Mouse (Mus musculus) thymus, postnatal 10 days (tissue): Measurements from ENCODE around the gene Gm45837.

Experiments used
- DNase-seq, 2 experiments: peaks; one replicate each; pipeline ENCODE4 v3.0.0; 2021; ENCODE audit warnings: low spot score in 2 of 2

The Gm45837 gene

GRCm38 (mm10) chr7:101501236-101501635 lies 90.5 kb downstream of the Gm45837 start:
- no peak for DNase-seq

GRCm38 (mm10) chr7:101501675-101502074 lies 91.0 kb downstream of the Gm45837 start:
- no peak for DNase-seq

- DNase-seq: peak; percentile 45 to 61
Observed at GRCm38 (mm10) chr7:101503351-101503750, 92.7 kb downstream of the Gm45837 start.

DNA sequence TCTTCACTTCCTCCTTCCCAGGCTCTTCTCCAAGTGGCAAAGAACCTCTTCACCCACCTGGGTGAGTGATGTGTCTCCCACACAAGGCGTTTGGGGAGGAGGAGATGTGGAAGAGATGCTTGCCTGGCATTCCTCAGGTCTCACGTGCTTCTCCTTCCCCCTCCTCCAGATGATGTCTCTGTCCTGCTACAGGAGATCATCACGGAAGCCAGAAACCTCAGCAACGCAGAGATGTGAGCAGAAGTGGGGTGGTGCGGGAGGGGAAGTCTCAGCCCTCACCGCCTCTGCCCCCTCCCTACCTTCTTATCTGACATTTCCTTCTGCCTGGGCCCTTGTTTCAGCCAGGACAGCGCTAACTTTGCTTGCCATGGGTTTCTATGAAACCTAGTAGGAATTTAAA lies 93.1 kb downstream of the Gm45837 start:
- DNase-seq: no peak

- peak in 1 of 2 experiments; percentile 54 for DNase-seq
Observed at GRCm38 (mm10) chr7:101504507-101504906, 93.8 kb downstream of the Gm45837 start.

GRCm38 (mm10) chr7:101509212-101509611 lies 98.5 kb downstream of the Gm45837 start:
- DNase-seq: no peak

- no peak for DNase-seq
Observed at GRCm38 (mm10) chr7:101513655-101514054, 103.0 kb downstream of the Gm45837 start.

GRCm38 (mm10) chr7:101514768-101515167 lies 104.1 kb downstream of the Gm45837 start:
- no peak for DNase-seq

GRCm38 (mm10) chr7:101515295-101515694 lies 104.6 kb downstream of the Gm45837 start:
- no peak for DNase-seq

DNA sequence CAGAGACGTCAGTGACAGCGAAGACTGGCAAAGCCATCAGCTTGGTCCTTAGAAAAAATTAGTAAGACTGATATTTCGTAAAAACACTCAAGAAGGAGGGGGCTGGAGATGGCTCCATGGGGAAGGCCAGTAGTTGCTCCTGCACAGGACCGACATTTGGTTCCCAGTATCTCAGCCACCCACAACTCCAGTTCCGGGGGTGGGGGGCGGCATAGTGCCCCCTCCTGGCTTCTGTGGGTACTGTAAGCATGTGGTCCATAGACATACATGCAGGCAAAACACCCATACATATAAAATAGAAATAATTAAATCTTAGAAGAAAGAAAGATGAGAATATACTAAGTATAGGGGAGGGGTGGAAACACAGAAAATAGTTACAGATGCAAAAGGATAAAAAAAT lies 105.8 kb downstream of the Gm45837 start:
- DNase-seq: no peak

DNA sequence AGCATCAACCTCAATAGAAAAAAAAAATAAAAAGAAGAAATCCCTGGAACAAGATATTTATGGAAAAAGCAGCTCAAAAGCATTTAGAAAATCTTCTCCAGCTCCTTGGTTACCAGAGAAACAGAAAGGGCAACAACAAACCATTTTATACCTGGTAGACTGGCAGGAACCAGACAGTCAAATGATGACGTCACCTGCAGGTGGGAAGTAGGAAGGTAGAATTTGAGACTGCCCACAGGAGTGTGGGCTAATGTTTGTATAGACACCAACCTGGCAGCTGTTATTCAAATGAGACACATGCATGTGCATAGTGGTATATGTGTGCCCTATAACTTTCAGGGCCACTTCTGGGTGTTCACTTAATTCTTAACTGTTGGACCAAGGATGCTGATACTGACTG lies 111.0 kb downstream of the Gm45837 start:
- no peak for DNase-seq

DNA sequence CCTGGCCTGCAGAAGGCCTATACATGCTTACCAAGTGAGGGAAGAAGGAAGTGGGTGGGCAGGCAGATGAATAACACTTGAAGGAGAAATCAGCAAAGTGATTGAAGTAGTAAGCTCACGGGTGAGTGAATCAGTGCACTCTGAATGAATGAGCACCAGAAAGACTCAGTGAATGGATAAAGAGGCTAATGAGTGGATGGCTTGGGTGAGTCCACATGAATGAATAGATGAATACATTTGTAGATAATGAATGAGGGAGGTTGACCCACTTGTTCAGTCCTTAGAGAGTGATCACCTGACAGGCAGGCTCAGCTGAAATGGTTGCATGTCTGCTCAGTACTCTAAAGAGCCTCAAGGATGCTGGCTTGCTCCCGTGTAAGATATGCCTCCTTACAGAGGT lies 112.5 kb downstream of the Gm45837 start:
- no peak for DNase-seq

DNA sequence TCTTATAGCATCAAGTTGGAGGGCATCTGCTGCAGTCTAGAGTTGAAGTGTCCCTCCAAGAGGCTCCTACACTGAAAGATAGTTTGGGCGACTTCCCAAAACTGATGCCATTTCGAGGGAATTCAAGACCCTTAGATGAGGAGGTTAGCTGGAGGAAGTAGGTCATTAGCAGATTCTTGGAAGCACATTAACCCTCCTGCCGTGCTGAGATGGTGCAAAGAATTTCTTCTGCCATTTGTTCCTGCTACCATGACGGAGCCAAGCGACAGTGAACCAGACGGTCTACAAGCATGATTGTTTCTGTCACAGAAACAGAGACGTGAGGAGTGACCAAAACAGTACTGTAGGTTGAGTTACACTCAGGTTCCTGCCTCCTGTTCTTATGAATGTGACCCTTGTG lies 115.8 kb downstream of the Gm45837 start:
- no peak for DNase-seq

GRCm38 (mm10) chr7:101534428-101534827 lies 123.7 kb downstream of the Gm45837 start:
- no peak for DNase-seq

DNA sequence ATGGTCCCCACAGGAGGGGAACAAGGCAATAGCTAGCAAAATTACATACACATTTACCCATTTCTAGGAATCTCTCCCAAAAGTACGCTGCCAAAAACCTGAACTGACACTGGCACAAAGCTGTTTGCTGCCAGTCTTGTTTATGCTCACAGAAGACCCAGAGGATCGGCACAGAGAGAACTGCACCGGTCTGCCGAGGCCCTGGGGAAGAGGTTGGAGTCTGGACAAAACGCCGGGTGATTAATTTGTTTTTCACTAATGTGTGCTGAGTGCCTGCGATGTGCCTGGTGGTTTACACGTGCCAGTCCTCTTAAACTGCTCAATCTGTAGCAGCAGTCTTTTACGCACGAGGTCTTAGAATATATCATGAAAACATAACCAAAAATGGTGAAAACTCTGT lies 124.4 kb downstream of the Gm45837 start:
- DNase-seq: no peak

DNA sequence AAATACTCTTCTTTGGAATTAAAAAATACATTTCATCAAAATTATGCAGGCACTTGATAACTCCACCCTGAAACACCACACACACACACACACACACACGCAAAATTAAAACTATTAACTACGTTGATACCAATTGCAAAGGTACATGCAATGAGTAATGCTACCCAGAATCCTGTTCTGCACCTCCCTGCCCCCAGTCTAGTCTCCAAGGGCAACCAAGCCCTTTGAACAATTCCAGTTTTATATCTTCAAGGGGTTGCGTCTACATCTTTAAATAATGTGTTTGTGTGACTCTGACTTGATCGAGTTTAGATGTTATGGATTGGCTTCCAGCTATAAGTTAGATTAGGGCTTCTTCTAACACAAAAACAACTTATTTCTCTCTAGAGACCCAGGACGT lies 124.8 kb downstream of the Gm45837 start:
- no peak for DNase-seq

GRCm38 (mm10) chr7:101537541-101537940 lies 126.9 kb downstream of the Gm45837 start:
- DNase-seq: no peak

- peak in 1 of 2 experiments; percentile 47 for DNase-seq
Observed at GRCm38 (mm10) chr7:101538141-101538933, 127.7 kb downstream of the Gm45837 start.

- no peak for DNase-seq
Observed at GRCm38 (mm10) chr7:101539774-101540173, 129.1 kb downstream of the Gm45837 start.

DNA sequence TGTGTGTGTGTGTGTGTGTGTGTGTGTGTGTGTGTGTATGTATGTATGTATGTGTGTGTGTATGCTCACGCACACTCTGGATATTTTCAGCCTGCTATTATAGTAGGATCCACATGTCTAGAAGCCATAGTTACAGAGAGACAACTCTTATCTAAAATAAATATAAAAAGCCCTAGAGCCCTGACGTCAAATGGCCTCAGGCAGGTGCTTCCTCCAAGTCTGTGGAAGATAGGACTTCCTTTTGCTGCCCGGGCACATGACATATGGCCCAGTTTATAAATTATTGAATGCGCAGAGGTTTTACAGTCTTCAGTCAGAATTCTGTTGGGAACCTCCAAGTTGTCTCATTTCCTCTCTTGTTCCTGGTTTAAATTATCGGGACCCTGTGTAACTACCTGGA lies 130.0 kb downstream of the Gm45837 start:
- no peak for DNase-seq

- DNase-seq: peak; percentile 43 to 72
Observed at GRCm38 (mm10) chr7:101541132-101541531, 130.4 kb downstream of the Gm45837 start.

DNA sequence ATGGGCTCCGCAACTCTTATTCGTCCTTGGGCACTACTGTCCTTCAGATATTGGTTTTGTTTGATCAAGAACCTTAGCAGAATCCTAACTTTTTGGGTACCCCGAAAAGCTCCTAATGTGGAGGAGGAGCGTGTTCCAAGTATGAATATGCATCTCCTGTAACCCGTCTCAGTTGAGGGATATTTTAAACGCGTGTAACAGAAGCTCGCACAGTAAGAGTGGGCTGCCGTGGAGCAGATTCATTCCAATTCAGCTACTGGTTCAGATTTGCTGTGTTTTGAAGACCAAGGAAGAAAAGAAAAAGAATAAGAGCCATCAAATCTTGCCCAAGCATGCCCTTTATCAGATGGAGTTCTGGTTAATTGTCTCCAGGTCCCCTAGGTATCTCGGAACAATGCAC lies 131.0 kb downstream of the Gm45837 start:
- DNase-seq: no peak

GRCm38 (mm10) chr7:101547651-101548050 lies 137.0 kb downstream of the Gm45837 start:
- no peak for DNase-seq

- no peak for DNase-seq
Observed at GRCm38 (mm10) chr7:101549266-101549665, 138.6 kb downstream of the Gm45837 start.
